Mouse (Mus musculus) heart, embryonic 15.5 days (tissue): ENCODE measurements at regions not wholly inside any gene's neighbourhood (a gene's known extent, or its start where the extent isn't known, plus 50 kb on each side); places are given as distances from the start of the nearest gene placed in this dataset.
A peak's percentile ranks its signal among the peaks of the same experiment; 100 is the strongest.

Experiments
- ATAC-seq: fragments of 200-750 bp; cut with Nextera tagmentation; replicated peaks from 2 replicates; pipeline ENCODE4 v1.8.0; 2017; ENCODE audit warnings: low read depth, moderate TSS enrichment; ENCODE audit not compliant: insufficient number of reproducible peaks, insufficient read depth, low FRiP score
- H3K27ac ChIP-seq: fragments of 300-500 bp; sonication (generic); 2 replicates; pipeline ENCODE4 v1.5.1; 2015; ENCODE audit warnings: mild to moderate bottlenecking, inconsistent platforms
- H3K27me3 ChIP-seq: fragments of 300-500 bp; sonication (generic); 2 replicates; pipeline ENCODE4 v1.6.1; 2015; ENCODE audit warnings: inconsistent platforms
- H3K36me3 ChIP-seq: fragments of 300-500 bp; sonication (generic); 2 replicates; pipeline ENCODE4 v1.6.1; 2015; ENCODE audit warnings: mild to moderate bottlenecking, inconsistent platforms
- H3K4me1 ChIP-seq: fragments of 300-500 bp; sonication (generic); replicated peaks from 2 replicates; pipeline ENCODE4 v1.6.1; 2015; ENCODE audit warnings: inconsistent platforms
- H3K4me2 ChIP-seq: fragments of 300-500 bp; sonication (generic); 2 replicates; pipeline ENCODE4 v1.6.1; 2015; ENCODE audit warnings: inconsistent platforms, mild to moderate bottlenecking, moderate library complexity
- H3K4me3 ChIP-seq: fragments of 300-500 bp; sonication (generic); 2 replicates; pipeline ENCODE4 v1.5.1; 2015; ENCODE audit warnings: mild to moderate bottlenecking, inconsistent platforms
- H3K9ac ChIP-seq: fragments of 300-500 bp; sonication (generic); 2 replicates; pipeline ENCODE4 v1.6.1; 2015; ENCODE audit warnings: mild to moderate bottlenecking, inconsistent platforms
- H3K9me3 ChIP-seq: fragments of 300-500 bp; sonication (generic); replicated peaks from 2 replicates; pipeline ENCODE4 v1.6.1; 2016; ENCODE audit warnings: inconsistent platforms
- WGBS: fragments of 180-500 bp; shearing (Covaris S2); methylation state at CpG from one replicate; pipeline ENCODE4 v1.1.7; 2015; ENCODE audit warnings: mixed read lengths; 5-methylcytosine and 5-hydroxymethylcytosine counted together

DNA sequence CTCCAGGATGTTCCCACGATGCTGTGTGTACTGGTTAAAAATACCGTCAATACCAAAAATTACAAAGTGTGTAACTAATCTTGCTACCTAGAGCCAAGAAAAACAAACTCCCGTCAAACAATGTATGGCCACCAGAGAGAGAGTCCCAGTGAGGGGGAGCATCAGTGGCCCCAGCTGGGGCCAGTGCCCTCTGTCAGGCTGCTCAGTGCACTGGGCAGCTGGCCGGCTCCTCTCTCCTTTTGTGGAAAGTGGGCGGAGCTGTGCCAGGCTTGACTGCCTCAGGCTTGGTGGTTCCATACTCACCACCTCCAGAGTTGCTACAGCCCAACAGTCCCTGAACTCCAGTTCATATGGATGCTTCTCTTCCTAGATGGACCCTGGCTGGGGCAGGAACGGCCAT is 53.8 kb upstream of the Sept5 start:
- ATAC-seq = no peak
- no peaks in the 10 kb centered on the region for H3K9me3 ChIP-seq
- WGBS = 47% methylated on average over 6 of the region's 6 CpGs
- H3K4me1 ChIP-seq = peaks cover 18% of the 10 kb centered on the region
- H3K36me3 ChIP-seq = no peaks in the 10 kb centered on the region
- no peaks in the 10 kb centered on the region for H3K27me3 ChIP-seq
- H3K9ac ChIP-seq = no peak overlapping the region
- no peak overlapping the region for H3K4me3 ChIP-seq
- no peak overlapping the region for H3K4me2 ChIP-seq
- no peak overlapping the region for H3K27ac ChIP-seq

DNA sequence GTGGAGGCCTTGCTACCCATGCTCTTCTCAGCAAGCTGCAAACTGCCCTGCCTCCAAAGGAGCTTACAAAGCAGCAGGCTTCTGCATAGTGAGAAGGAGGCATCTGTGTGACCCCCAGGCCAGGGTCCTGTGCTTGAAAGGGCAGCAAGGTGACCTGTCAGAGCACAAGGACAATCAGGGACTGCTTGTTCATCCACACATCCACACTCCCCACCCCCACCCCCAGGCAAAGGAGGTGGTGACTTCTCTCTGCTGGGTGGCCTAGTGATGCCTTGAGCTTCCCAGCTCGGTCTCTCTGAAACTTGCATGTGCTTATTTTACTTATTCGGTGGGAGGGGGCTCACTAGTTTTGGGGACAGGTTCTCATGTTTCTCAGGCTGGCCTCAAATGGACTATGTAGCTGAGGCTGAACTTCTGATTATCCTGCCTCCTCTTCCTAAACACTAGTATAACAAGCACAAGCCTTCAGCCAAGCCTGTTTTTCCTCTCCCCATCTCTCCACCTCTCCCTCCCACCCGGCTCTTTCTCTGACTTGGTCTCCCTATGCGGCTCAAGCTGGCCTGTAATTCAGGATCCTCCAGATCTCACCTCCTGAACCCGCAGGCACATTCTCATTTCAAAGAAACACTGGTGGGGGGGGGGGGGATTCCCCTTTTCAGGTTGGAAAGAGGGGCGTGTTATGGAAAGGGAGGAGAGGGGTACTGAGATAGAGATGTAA is 56.4 kb upstream of the Sept5 start:
- Histone ChIP-seq H3K4me3 (no peak overlapping the region), H3K9me3 (no peaks in the 10 kb centered on the region), H3K27me3 (no peaks in the 10 kb centered on the region), H3K4me2 (no peak overlapping the region; the same call in 1 of the 2 replicates), H3K36me3 (no peaks in the 10 kb centered on the region), H3K27ac (0 out of 2 replicates have a peak overlapping the region, but pooled peaks have one; percentile 16), H3K4me1 (peaks cover 18% of the 10 kb centered on the region), H3K9ac (no peak overlapping the region)
- ATAC-seq = no peak
- 33% methylated on average over 6 of the region's 6 CpGs for WGBS

DNA sequence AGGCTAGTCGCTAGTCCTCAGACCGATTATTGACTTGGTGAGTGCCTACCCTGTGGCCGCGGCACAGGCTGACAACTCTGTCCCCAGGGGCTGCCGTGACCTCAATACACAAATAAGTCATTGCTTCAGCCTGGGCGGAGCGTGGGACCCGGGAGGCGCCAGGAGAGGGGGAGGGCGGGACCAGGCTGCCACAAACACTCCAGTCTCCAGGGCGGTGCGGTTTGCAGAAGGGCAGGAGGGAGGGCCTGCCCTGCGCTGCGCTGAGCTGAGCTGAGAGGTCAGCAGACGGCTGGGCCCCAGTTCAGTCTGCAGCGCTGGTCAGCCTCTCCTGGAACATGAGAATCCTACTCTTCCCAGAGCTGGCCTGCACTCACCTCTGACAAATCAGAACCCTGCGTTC is 57.2 kb upstream of the Sept5 start:
- no peaks in the 10 kb centered on the region for H3K36me3 ChIP-seq
- H3K9me3 ChIP-seq = no peaks in the 10 kb centered on the region
- peak overlapping the region; percentile 61 for H3K4me2 ChIP-seq
- peak overlapping the region; percentile 49 for H3K9ac ChIP-seq
- peak overlapping the region; percentile 30 for H3K4me3 ChIP-seq
- peak; percentile 97 for ATAC-seq
- peak overlapping the region; percentile 67 for H3K27ac ChIP-seq
- peaks cover 18% of the 10 kb centered on the region for H3K4me1 ChIP-seq
- no peaks in the 10 kb centered on the region for H3K27me3 ChIP-seq
- WGBS = under 1% methylated on average over 17 of the region's 17 CpGs

DNA sequence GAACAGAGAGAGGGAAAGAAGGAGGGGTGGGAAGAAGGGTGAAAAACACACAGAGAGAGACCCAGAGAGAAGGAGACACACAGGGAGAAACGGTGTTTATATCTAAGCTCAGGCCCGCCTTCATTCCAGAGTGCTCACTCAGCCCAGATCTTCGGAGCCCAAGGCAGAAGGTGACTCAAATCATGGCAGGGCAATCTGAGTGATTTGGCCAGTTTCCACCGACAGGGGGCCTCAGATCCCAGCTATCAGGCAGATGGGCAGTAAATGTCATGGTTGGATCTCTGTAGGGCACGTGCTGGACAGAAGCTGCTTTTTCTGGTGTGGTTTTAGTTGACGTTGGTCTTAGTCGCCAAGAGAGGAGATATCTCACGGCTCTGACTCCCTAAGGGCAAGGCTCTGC is 57.6 kb upstream of the Sept5 start:
- 8% methylated on average over 8 of the region's 8 CpGs for WGBS
- H3K4me2 ChIP-seq = peak overlapping the region; percentile 61
- ATAC-seq = peak; percentile 48; the same call in 1 of the 2 replicates

DNA sequence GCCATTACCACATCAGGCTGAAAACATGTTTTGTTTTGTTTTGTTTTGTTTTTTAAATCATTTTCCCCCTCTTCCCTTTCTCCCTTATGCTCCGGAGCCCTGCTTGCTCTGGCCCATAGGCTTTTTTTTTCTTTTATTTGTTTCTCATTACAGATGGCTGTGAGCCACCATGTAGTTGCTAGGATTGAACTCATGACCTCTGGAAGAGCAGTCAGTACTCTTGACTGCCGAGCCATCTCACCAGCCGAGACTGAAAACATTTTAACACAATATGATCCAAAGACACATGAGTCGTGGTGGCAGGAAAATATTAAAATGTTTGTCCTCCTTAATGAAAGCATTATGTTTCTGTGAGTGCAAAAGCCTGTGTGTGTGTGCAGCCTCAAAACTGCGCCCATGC is 65.8 kb upstream of the Sept5 start:
- peaks cover 4% of the 10 kb centered on the region; the same call in 1 of the 2 replicates for H3K4me1 ChIP-seq
- H3K4me2 ChIP-seq = no peak overlapping the region
- WGBS = 73% methylated on average over 5 of the region's 5 CpGs
- no peak overlapping the region for H3K4me3 ChIP-seq
- no peaks in the 10 kb centered on the region for H3K36me3 ChIP-seq
- no peaks in the 10 kb centered on the region for H3K27me3 ChIP-seq
- no peaks in the 10 kb centered on the region for H3K9me3 ChIP-seq
- no peak overlapping the region for H3K9ac ChIP-seq
- no peak overlapping the region for H3K27ac ChIP-seq
- ATAC-seq = no peak

More for the DNA sequence above, 57.6 kb upstream of the Sept5 start:
- peaks cover 18% of the 10 kb centered on the region for H3K4me1 ChIP-seq
- peak overlapping the region; percentile 49 for H3K9ac ChIP-seq
- H3K36me3 ChIP-seq = no peaks in the 10 kb centered on the region
- peak overlapping the region; percentile 30 for H3K4me3 ChIP-seq
- no peaks in the 10 kb centered on the region for H3K27me3 ChIP-seq
- no peaks in the 10 kb centered on the region for H3K9me3 ChIP-seq
- peak overlapping the region; percentile 67 for H3K27ac ChIP-seq

GRCm38 (mm10) chr16:18696074-18696819 is 66.5 kb upstream of the Sept5 start:
- Histone ChIP-seq H3K9me3 (no peaks in the 10 kb centered on the region), H3K27me3 (no peaks in the 10 kb centered on the region), H3K4me3 (no peak overlapping the region), H3K27ac (no peak overlapping the region), H3K4me2 (peak overlapping the region; percentile 14; the same call in 1 of the 2 replicates), H3K36me3 (no peaks in the 10 kb centered on the region), H3K9ac (no peak overlapping the region), H3K4me1 (peaks cover 4% of the 10 kb centered on the region; the same call in 1 of the 2 replicates)
- 10% methylated on average over 20 of the region's 20 CpGs for WGBS
- peak; percentile 65 for ATAC-seq

DNA sequence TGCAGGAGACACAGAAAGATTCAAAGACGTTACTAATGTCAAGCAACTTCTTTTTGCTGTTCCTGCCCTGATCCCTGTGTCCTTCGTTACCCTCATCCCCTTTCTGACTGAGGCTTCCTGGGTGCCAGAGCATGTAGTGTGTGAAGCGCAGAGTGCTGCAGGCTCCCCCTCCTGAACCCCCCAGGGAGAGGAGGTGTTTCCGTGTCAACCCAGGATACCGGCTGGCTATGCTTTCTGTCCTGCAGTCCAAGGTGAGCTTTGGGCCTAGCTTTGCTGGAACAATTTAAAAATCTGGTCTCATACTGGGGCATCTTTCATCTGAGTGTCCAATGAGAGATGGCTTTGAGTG is 67.0 kb upstream of the Sept5 start:
- no peak overlapping the region for H3K9ac ChIP-seq
- peaks cover 4% of the 10 kb centered on the region; the same call in 1 of the 2 replicates for H3K4me1 ChIP-seq
- WGBS = 59% methylated on average over 5 of the region's 5 CpGs
- H3K36me3 ChIP-seq = no peaks in the 10 kb centered on the region
- no peak overlapping the region for H3K27ac ChIP-seq
- no peak for ATAC-seq
- peak overlapping the region; percentile 14; the same call in 1 of the 2 replicates for H3K4me2 ChIP-seq
- H3K4me3 ChIP-seq = no peak overlapping the region
- H3K9me3 ChIP-seq = no peaks in the 10 kb centered on the region
- H3K27me3 ChIP-seq = no peaks in the 10 kb centered on the region

DNA sequence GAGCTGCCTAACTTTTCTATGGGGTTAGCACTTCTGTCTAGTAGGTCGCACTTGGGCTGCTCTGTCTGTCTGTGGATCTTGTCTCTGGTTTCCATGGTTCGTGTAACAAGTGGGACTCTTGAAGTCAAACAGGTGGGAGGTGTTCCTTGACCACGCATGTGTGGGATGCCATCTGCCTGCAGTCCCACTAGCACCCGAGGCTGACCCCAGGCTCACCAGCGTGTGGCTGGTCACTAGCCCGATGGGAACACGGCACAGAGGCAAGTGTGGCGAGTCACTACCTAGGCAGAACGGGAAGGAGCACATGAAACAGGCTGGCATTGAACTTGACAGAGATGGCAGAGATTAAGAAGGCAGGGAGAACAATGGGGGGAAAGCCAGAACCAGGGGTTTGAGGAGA is 72.5 kb upstream of the Cldn5 start:
- Histone ChIP-seq H3K4me1 (peaks cover 13% of the 10 kb centered on the region), H3K9ac (no peak overlapping the region), H3K27me3 (no peaks in the 10 kb centered on the region), H3K4me3 (no peak overlapping the region), H3K4me2 (no peak overlapping the region), H3K27ac (peak overlapping the region; percentile 37), H3K9me3 (no peaks in the 10 kb centered on the region), H3K36me3 (no peaks in the 10 kb centered on the region)
- peak; percentile 36; the same call in 1 of the 2 replicates for ATAC-seq
- WGBS = 45% methylated on average over 9 of the region's 9 CpGs

- peaks cover 13% of the 10 kb centered on the region for H3K4me1 ChIP-seq
- peak overlapping the region; percentile 37; the same call in 1 of the 2 replicates for H3K27ac ChIP-seq
- H3K36me3 ChIP-seq = no peaks in the 10 kb centered on the region
- WGBS = 50% methylated on average over 9 of the region's 9 CpGs
- H3K9ac ChIP-seq = no peak overlapping the region
- H3K4me2 ChIP-seq = no peak overlapping the region
- ATAC-seq = peak; percentile 80; the same call in 1 of the 2 replicates
- no peaks in the 10 kb centered on the region for H3K9me3 ChIP-seq
- no peak overlapping the region for H3K4me3 ChIP-seq
- no peaks in the 10 kb centered on the region for H3K27me3 ChIP-seq
These were observed 71.5 kb upstream of the Cldn5 start for GRCm38 (mm10) chr16:18705028-18705648.

GRCm38 (mm10) chr16:18711637-18712125 is 65.0 kb upstream of the Cldn5 start:
- H3K4me3 ChIP-seq = no peak overlapping the region
- no peaks in the 10 kb centered on the region for H3K27me3 ChIP-seq
- no peaks in the 10 kb centered on the region for H3K36me3 ChIP-seq
- no peak overlapping the region for H3K4me2 ChIP-seq
- ATAC-seq = no peak
- H3K4me1 ChIP-seq = no peaks in the 10 kb centered on the region
- H3K27ac ChIP-seq = no peak overlapping the region
- 76% methylated on average over 1 of the region's 1 CpGs for WGBS
- no peak overlapping the region for H3K9ac ChIP-seq
- no peaks in the 10 kb centered on the region for H3K9me3 ChIP-seq

- H3K9me3 ChIP-seq = no peaks in the 10 kb centered on the region
- H3K4me3 ChIP-seq = no peak overlapping the region
- WGBS = 58% methylated on average over 5 of the region's 5 CpGs
- ATAC-seq = no peak
- H3K9ac ChIP-seq = no peak overlapping the region
- H3K27me3 ChIP-seq = no peaks in the 10 kb centered on the region
- H3K4me2 ChIP-seq = no peak overlapping the region
- H3K4me1 ChIP-seq = no peaks in the 10 kb centered on the region
- H3K27ac ChIP-seq = no peak overlapping the region
- H3K36me3 ChIP-seq = no peaks in the 10 kb centered on the region
These were observed 63.6 kb upstream of the Cldn5 start for GRCm38 (mm10) chr16:18713017-18713416.
